Mouse (Mus musculus) kidney, postnatal 36 days (tissue): ENCODE measurements around the gene Prokr2.

Experiments
- DNase-seq, 2 experiments: peaks; one replicate each; pipeline ENCODE4 v3.0.0; 2021 to 2022; ENCODE audit warnings: mixed read lengths in 2 of 2

Prokr2 gene

GRCm38 (mm10) chr2:132385194-132385838 lies at the start of gene Prokr2:
Prokr2 (minus strand) TSS chr2:132385447.
- DNase-seq, result peak in 1 of 2 experiments; percentile 4

- DNase-seq, result no peak
Measured at GRCm38 (mm10) chr2:132427160-132427941, 42.1 kb upstream of the Prokr2 start.

- DNase-seq, result peak in 1 of 2 experiments; percentile 5
Measured at GRCm38 (mm10) chr2:132425576-132425975, 40.3 kb upstream of the Prokr2 start.

- no peak for DNase-seq
Measured at GRCm38 (mm10) chr2:132423411-132424047, 38.3 kb upstream of the Prokr2 start.

- no peak for DNase-seq
Measured at GRCm38 (mm10) chr2:132422846-132423245, 37.6 kb upstream of the Prokr2 start.

GRCm38 (mm10) chr2:132418414-132418813 lies 33.2 kb upstream of the Prokr2 start:
- DNase-seq, result no peak

- no peak for DNase-seq
Measured at GRCm38 (mm10) chr2:132410126-132410525, 24.9 kb upstream of the Prokr2 start.

- no peak for DNase-seq
Measured at GRCm38 (mm10) chr2:132398136-132398535, 12.9 kb upstream of the Prokr2 start.

- no peak for DNase-seq
Measured at GRCm38 (mm10) chr2:132395753-132396152, 10.5 kb upstream of the Prokr2 start.

- no peak for DNase-seq
Measured at GRCm38 (mm10) chr2:132390607-132391160, 5.4 kb upstream of the Prokr2 start.

GRCm38 (mm10) chr2:132389562-132389961 lies 4.3 kb upstream of the Prokr2 start:
- DNase-seq, result peak in 1 of 2 experiments; percentile 41

GRCm38 (mm10) chr2:132384511-132385193 lies 595 bp downstream of the Prokr2 start:
- DNase-seq, result no peak

- no peak for DNase-seq
Measured at GRCm38 (mm10) chr2:132382308-132382707, 2.9 kb downstream of the Prokr2 start.

GRCm38 (mm10) chr2:132379690-132380089 lies 5.6 kb downstream of the Prokr2 start:
- no peak for DNase-seq

GRCm38 (mm10) chr2:132378602-132379150 lies 6.6 kb downstream of the Prokr2 start:
- DNase-seq, result no peak

- no peak for DNase-seq
Measured at GRCm38 (mm10) chr2:132377436-132377835, 7.8 kb downstream of the Prokr2 start.

GRCm38 (mm10) chr2:132375721-132376120 lies 9.5 kb downstream of the Prokr2 start:
- no peak for DNase-seq

GRCm38 (mm10) chr2:132375135-132375534 lies 10.1 kb downstream of the Prokr2 start:
- DNase-seq, result no peak

GRCm38 (mm10) chr2:132373748-132374147 lies 11.5 kb downstream of the Prokr2 start:
- no peak for DNase-seq

- no peak for DNase-seq
Measured at GRCm38 (mm10) chr2:132368433-132368832, 16.8 kb downstream of the Prokr2 start.

- no peak for DNase-seq
Measured at GRCm38 (mm10) chr2:132343846-132344245, 41.4 kb downstream of the Prokr2 start.

- DNase-seq, result no peak
Measured at GRCm38 (mm10) chr2:132341293-132341692, 44.0 kb downstream of the Prokr2 start.
